Mouse (Mus musculus): Measurements from ENCODE around the gene Apod.

DNA sequence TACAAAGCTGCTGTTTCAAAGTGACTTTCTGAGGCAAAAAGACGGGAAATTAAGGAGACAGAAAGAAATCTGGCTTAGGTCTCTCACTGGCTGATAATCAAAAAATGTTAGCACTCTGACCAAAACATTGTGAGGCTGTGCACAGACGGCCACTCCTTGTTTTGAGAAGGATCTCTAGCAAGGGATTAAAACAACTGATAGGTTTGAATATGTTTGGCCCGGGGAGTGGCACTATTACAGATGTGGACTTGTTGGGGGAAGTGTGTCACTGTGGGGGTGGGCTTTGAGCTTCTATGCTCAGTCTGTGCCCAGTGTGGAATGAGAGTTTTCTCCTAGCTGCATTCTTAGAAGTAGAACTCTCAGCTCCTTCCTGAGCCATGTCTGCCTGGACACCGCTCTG is 4.7 kb upstream of the Apod start:
- TF ChIP-seq CTCF (IDR thresholded peaks at IDR 0.05; ENCODE audit: borderline replicate concordance, insufficient read depth, low read depth, low read length) (no peak), POLR2A (IDR thresholded peaks at IDR 0.05; ENCODE audit: borderline replicate concordance, insufficient read depth, low read length) (no peak)
